Mouse (Mus musculus): ENCODE results near the gene Bst1.

Gene Bst1

GRCm38 (mm10) chr5:43810427-43811062 lies 8.1 kb upstream of the Bst1 start:
- DNase-seq (ENCODE audit: low spot score in 2 of 2) = no peak

GRCm38 (mm10) chr5:43814536-43814935 lies 4.1 kb upstream of the Bst1 start:
- no peak for DNase-seq (ENCODE audit: low spot score in 2 of 2)

GRCm38 (mm10) chr5:43815769-43816168 lies 2.9 kb upstream of the Bst1 start:
- DNase-seq (ENCODE audit: low spot score in 2 of 2) = no peak

- DNase-seq (ENCODE audit: low spot score in 2 of 2) = no peak
Observed at GRCm38 (mm10) chr5:43820785-43821184, 2.1 kb downstream of the Bst1 start.

- DNase-seq (ENCODE audit: low spot score in 2 of 2) = no peak
Observed at GRCm38 (mm10) chr5:43821538-43821937, 2.9 kb downstream of the Bst1 start, which contains the start of gene Fbxl5. Fbxl5 (minus strand) TSS chr5:43821638.

- no peak for DNase-seq (ENCODE audit: low spot score in 2 of 2)
Observed at GRCm38 (mm10) chr5:43822199-43822598, 3.5 kb downstream of the Bst1 start.

GRCm38 (mm10) chr5:43822824-43823223 lies 4.1 kb downstream of the Bst1 start:
- no peak for DNase-seq (ENCODE audit: low spot score in 2 of 2)

GRCm38 (mm10) chr5:43824580-43824979 lies 5.9 kb downstream of the Bst1 start:
- no peak for DNase-seq (ENCODE audit: low spot score in 2 of 2)

GRCm38 (mm10) chr5:43826883-43827282 lies 8.2 kb downstream of the Bst1 start:
- no peak for DNase-seq (ENCODE audit: low spot score in 2 of 2)

GRCm38 (mm10) chr5:43827366-43827765 lies 8.7 kb downstream of the Bst1 start:
- DNase-seq (ENCODE audit: low spot score in 2 of 2) = no peak

GRCm38 (mm10) chr5:43836590-43836989 lies 17.9 kb downstream of the Bst1 start:
- DNase-seq (ENCODE audit: low spot score in 2 of 2) = no peak

GRCm38 (mm10) chr5:43837372-43837771 lies 18.7 kb downstream of the Bst1 start:
- peak in 1 of 2 experiments; percentile 55 for DNase-seq (ENCODE audit: low spot score in 2 of 2)

GRCm38 (mm10) chr5:43841144-43842010 lies 22.7 kb downstream of the Bst1 start:
- DNase-seq (ENCODE audit: low spot score in 2 of 2) = peak in 1 of 2 experiments; percentile 17

- DNase-seq (ENCODE audit: low spot score in 2 of 2) = no peak
Observed at GRCm38 (mm10) chr5:43842011-43842285, 23.3 kb downstream of the Bst1 start.

GRCm38 (mm10) chr5:43842576-43843155 lies 24.0 kb downstream of the Bst1 start:
- no peak for DNase-seq (ENCODE audit: low spot score in 2 of 2)

- no peak for DNase-seq (ENCODE audit: low spot score in 2 of 2)
Observed at GRCm38 (mm10) chr5:43845083-43845482, 26.4 kb downstream of the Bst1 start.

GRCm38 (mm10) chr5:43845646-43846045 lies 27.0 kb downstream of the Bst1 start:
- no peak for DNase-seq (ENCODE audit: low spot score in 2 of 2)

GRCm38 (mm10) chr5:43846227-43846626 lies 27.5 kb downstream of the Bst1 start:
- no peak for DNase-seq (ENCODE audit: low spot score in 2 of 2)

GRCm38 (mm10) chr5:43847555-43847954 lies 28.9 kb downstream of the Bst1 start:
- no peak for DNase-seq (ENCODE audit: low spot score in 2 of 2)

- DNase-seq (ENCODE audit: low spot score in 2 of 2) = no peak
Observed at GRCm38 (mm10) chr5:43848275-43848674, 29.6 kb downstream of the Bst1 start.

- DNase-seq (ENCODE audit: low spot score in 2 of 2) = no peak
Observed at GRCm38 (mm10) chr5:43853096-43853867, 34.6 kb downstream of the Bst1 start.

GRCm38 (mm10) chr5:43853868-43854488 lies 35.3 kb downstream of the Bst1 start:
- no peak for DNase-seq (ENCODE audit: low spot score in 2 of 2)
